Mouse (Mus musculus) cerebellum, adult 2 months (tissue): ENCODE data around the gene Ppt2. TPM values are rescaled to one million over a fixed set of nuclear protein-coding genes. Genes with fewer than 3 reads are reported as not detected.
A peak's percentile ranks its signal among the peaks of the same experiment; 100 is the strongest.

ENCODE experiments used
- DNase-seq, 2 experiments: peaks; one replicate each; pipeline ENCODE4 v3.0.0; 2021
- H3K27ac ChIP-seq: fragments of 200-500 bp; 2 replicates; pipeline ENCODE4 v1.5.1; 2012; ENCODE audit warnings: low read length, control low read depth, inconsistent platforms; ENCODE audit not compliant: insufficient read depth
- H3K27me3 ChIP-seq: fragments of 200-500 bp; 2 replicates; pipeline ENCODE4 v1.6.1; 2012; ENCODE audit warnings: inconsistent platforms, mild to moderate bottlenecking, low read length, moderate library complexity; ENCODE audit not compliant: control insufficient read depth, insufficient read depth
- H3K4me1 ChIP-seq: fragments of 200-500 bp; 2 replicates; pipeline ENCODE4 v1.6.1; 2011; ENCODE audit warnings: low read length; ENCODE audit not compliant: control insufficient read depth, insufficient read depth
- H3K4me3 ChIP-seq: fragments of 200-500 bp; replicated peaks from 2 replicates; pipeline ENCODE3; 2011; ENCODE audit warnings: mild to moderate bottlenecking, low read depth, low read length, control low read depth; ENCODE audit not compliant: insufficient read depth
- CTCF ChIP-seq: fragments of 200-500 bp; IDR thresholded peaks from 2 replicates; pipeline ENCODE4 v1.5.1; 2011; ENCODE audit warnings: low read depth, mild to moderate bottlenecking, control low read depth, low read length, moderate library complexity, borderline replicate concordance; ENCODE audit not compliant: insufficient read depth
- POLR2A ChIP-seq: fragments of 200-500 bp; IDR thresholded peaks from 2 replicates; pipeline ENCODE4 v1.6.1; 2011; ENCODE audit warnings: low read length, control low read depth, borderline replicate concordance; ENCODE audit not compliant: insufficient read depth
- WGBS: fragments of 180-500 bp; shearing (Covaris S2); methylation state at CpG from one replicate; pipeline ENCODE4 v1.1.7; 2018; 5-methylcytosine and 5-hydroxymethylcytosine counted together
- polyA plus RNA-seq: library from polyadenylated mRNA; depleted of rRNA; stranded (reverse); fragments of >200 nt; gene quantifications from 2 replicates; pipeline ENCODE4 v1.2.3, GENCODE M21; 2012

The Ppt2 gene
- polyA plus RNA-seq, 1 experiment = 57.3 TPM

DNA sequence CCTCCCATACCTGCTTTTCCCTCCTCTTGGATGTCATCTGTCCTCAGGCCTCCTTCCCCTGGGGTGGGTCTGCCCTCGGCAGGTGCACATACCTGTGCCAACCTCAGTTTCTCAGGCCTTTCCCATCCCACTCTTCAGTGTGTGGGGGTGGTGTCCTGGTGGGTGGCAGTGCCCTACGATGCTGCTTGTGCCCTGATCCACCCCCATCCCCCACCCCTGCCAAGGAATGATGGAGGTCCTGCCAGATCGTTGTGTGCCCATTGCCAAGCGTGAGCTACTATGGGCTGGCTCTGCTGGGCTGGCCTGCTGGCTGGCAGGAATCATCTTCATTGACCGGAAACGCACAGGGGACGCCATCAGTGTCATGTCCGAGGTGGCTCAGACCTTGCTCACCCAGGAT lies 17.3 kb downstream of the Ppt2 start:
- no peak for TF ChIP-seq POLR2A
- TF ChIP-seq CTCF = no peak
- peaks cover 23% of the 10 kb centered on the region for H3K4me1 ChIP-seq
- H3K27me3 ChIP-seq = no peaks in the 10 kb centered on the region
- 14% methylated on average over 8 of the region's 8 CpGs for WGBS
- no peak overlapping the region for H3K4me3 ChIP-seq
- peak overlapping the region; percentile 23; the same call in 1 of the 2 replicates for H3K27ac ChIP-seq
- DNase-seq = no peak

DNA sequence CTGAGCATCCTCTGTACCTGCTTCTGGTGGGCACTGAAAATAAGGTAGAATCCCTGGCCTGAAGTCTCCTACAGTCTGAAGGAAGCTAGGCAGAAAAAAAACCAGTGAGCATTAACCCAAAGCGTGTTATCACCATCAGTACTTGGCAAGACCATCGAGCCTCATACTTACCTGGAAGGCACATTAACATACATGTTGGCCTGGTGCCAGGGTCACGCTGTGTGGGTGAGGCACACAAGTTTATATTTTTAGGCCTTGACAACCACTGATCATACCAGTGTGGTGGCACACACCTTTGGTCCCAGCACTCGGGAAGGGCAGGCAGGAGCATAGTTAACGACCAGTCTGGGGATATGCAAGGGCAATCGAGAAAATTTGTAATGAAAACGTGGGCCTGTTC lies 20.3 kb downstream of the Ppt2 start:
- H3K27me3 ChIP-seq = no peaks in the 10 kb centered on the region
- H3K4me1 ChIP-seq = peaks cover 23% of the 10 kb centered on the region
- H3K27ac ChIP-seq = no peak overlapping the region
- WGBS = 22% methylated on average over 7 of the region's 7 CpGs
- TF ChIP-seq POLR2A (no peak), CTCF (no peak)
- no peak overlapping the region for H3K4me3 ChIP-seq
- no peak for DNase-seq

DNA sequence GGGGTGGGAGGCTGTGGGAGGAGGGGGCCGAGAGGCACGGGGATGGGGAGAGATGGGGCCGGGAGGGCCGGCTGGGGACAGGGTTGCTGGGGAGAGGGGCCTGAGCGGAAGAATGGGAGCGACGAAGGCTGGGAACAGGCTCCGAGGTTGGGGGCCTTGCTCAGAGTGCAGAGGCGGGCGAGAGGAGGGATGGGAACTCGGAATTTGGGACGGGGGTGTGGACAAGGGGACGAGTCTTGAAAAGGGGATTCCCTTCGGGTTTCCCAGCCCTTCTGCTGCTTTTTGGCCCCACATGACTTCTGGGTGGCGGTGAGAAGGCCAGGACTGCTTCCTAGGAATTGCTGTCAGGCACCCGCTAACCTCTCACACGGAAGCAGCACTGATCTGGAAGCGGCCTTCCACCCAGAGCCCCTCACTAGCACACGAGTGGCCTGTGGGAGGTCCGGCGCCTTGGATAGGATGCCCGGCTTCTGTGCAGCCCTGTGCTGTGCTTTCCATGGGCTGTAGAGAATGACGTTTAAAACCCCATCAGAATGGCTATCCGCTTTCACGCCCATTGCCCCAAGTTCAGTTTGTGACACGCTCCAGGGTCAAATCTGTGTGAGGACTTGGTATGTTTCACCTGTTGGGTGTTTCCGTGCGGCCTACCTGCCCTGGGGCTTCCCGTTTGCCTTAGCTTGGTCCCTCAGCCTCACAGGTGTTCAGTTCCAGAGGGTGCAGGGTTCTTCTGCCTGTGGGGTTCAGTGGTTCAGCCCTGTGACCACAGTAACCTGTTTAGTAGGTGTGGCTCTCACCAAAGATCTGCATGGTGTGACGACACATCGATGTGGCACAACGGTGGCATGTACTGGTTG lies 21.9 kb downstream of the Ppt2 start:
- Histone ChIP-seq H3K4me1 (peaks cover 21% of the 10 kb centered on the region), H3K27me3 (no peaks in the 10 kb centered on the region), H3K27ac (no peak overlapping the region), H3K4me3 (peak overlapping the region; percentile 82)
- 11% methylated on average over 32 of the region's 32 CpGs for WGBS
- no peak for TF ChIP-seq CTCF
- peak in 1 of 2 experiments; percentile 56 for DNase-seq

DNA sequence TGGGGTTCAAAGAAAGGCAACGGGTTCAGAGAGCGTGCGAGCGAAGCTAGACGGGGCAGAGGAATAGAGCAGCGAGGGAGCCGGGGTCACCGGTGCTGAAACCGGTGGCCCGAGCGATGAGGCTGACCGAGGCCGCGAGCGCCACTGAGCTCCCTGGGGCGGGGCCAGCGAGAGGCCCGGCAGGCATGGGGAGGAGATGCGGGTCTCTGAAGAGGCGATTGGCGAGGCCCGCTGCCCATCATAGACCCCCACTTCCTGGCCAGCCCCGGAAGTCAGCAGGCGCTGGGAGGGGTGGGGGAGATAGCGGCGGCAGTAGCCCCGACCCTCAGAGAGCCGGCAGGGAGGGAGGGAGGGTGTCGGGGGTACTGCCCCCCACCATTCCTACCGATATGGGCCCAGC lies 22.7 kb downstream of the Ppt2 start:
- no peaks in the 10 kb centered on the region for H3K27me3 ChIP-seq
- H3K4me1 ChIP-seq = peaks cover 13% of the 10 kb centered on the region
- H3K27ac ChIP-seq = peak overlapping the region; percentile 96
- TF ChIP-seq POLR2A = peak; percentile 85
- TF ChIP-seq CTCF = no peak
- peak overlapping the region; percentile 82 for H3K4me3 ChIP-seq
- peak; percentile 97 for DNase-seq
- WGBS = 3% methylated on average over 30 of the region's 30 CpGs

DNA sequence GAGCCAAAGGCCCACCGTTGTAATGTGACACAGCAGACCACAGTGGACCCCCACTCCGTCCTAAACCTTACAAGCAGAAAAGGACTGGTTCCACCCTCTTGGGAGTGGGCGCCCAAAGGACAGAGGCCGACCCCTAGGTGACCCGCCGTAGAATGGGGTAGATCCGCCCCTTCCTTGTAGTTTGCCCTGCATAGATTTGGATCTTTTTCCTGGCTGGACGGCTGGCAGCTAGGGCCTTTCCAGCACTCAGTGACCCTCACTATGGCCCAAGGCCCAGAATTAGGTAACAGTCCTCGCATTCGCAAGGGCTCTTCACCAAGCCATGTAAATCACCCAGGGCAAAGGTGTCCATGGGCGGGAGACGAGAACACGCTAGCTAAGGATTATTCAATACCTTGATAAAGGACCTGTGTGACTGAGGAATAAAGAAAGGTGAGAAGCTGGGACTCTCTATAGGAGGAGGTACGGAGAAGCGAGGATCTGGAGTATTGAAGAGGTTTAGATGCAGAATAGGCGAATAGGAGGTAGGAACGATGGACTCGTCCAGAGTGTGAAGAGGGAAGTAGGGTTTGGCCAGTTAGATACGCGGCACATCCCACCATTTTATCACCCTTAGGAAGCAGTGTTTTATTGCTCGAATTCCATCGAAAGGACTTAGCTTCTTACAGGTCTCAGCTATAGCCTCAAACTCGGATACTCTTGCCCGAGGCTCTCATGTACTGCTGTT lies 23.6 kb downstream of the Ppt2 start:
- H3K4me1 ChIP-seq = peaks cover 13% of the 10 kb centered on the region

DNA sequence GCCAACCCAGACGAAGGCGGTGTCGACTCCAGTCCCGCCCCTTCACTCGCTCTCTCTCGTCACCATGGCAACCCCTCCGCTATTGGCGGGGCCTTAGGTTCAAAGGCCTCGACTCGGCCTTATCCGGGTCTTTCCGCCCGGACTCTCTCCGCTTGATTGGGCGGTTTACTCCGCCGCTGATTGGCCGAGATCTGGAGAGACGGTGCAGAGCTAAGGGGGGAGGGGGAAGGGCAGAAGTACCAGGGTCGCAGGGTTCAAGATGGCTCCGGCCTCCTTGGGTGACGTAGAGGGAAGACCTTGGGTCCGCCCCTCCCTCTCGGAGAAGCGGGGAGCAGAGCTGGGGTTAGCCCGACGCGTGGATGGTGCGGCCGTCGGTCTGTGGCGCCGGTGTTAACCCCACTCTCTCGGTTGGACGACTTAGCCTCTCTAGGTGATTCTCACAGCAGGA lies 24.2 kb downstream of the Ppt2 start, which contains the start of gene Agpat1:
Gene Agpat1 (plus strand): TSS at position 202 of the 448 bp plus-strand sequence.
- Histone ChIP-seq H3K4me1 (peaks cover 9% of the 10 kb centered on the region), H3K27me3 (no peaks in the 10 kb centered on the region), H3K4me3 (peak within 1 kb of the TSS; percentile 87), H3K27ac (peak within 1 kb of the TSS; percentile 96)
- WGBS = under 1% methylated on average over 35 of the region's 35 CpGs
- peak; percentile 77 for TF ChIP-seq POLR2A
- TF ChIP-seq CTCF = no peak
- DNase-seq = peak; percentile 98 to 100

More for the DNA sequence above, 23.6 kb downstream of the Ppt2 start:
- Histone ChIP-seq H3K27ac (peak overlapping the region; percentile 96), H3K27me3 (no peaks in the 10 kb centered on the region), H3K4me3 (peak overlapping the region; percentile 82)
- TF ChIP-seq POLR2A = no peak
- TF ChIP-seq CTCF = no peak
- 11% methylated on average over 24 of the region's 24 CpGs for WGBS
- no peak for DNase-seq

DNA sequence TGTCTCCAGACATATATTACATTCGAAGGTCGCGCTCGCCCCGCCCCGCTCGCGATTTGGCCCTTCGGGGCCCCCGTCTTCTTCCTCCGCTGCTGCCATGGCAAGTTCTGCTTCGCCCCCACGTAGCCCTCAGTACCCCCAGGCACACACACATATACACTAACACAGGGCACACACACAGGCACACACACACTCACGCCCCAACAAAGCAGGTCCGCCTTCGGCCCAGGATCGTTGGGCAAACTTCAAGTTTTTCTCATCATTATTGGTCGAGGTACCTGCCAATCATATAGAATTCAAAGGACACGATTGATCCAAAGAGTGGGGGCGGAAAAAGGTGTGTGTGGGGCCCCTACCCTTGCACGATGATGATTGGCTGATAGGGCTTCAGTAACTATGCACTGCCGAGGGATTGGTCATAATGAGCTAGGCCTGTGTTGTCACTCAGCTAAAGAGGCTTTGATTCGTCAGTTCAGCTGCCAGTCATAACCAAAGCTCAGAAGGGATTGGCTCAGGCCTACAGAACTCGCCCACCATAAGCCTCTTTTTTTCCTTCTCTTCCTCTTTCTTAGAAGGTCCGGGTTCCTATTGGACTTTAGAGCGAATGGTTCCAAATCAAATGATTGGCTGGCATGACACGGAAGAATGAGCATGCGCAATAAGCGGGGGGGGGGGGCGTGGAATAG lies 24.8 kb downstream of the Ppt2 start, which contains the start of gene Rnf5:
Gene Rnf5 (minus strand): TSS at position 316 of the 686 bp plus-strand sequence.
- peak; percentile 97 to 100 for DNase-seq
- TF ChIP-seq CTCF (no peak), POLR2A (peak; percentile 52; the same call in 1 of the 2 replicates)
- peak within 1 kb of the TSS; percentile 87 for H3K4me3 ChIP-seq
- peak within 1 kb of the TSS; percentile 96 for H3K27ac ChIP-seq
- H3K27me3 ChIP-seq = no peaks in the 10 kb centered on the region
- 2% methylated on average over 30 of the region's 30 CpGs for WGBS
- H3K4me1 ChIP-seq = peaks cover 9% of the 10 kb centered on the region
